Mouse (Mus musculus): ENCODE measurements around the gene Brsk1. TPM values are rescaled to one million over a fixed set of nuclear protein-coding genes. Genes with fewer than 3 reads are reported as not detected.

The Brsk1 gene
- polyA plus RNA-seq, 1 experiment from 2014 or later = 3.6 TPM

DNA sequence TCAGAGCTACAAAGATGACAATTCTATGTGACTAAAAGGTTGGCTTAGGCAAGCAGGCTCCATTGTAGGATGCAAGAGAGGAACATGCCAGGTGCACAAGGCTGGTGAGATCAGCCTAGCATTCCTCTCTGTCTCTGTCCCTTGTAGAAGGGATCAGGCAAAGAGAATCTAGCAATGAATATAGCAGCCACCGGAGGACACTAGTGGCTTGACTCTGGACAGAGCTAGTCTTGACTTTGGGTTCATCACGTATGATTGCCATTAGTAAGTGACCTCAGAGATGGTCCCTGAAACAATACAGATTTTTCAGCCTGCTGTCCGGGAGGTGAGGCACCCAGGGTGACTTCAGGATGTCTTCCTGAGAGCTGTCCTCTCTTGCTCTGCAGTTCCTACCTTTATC lies 22.2 kb downstream of the Brsk1 start:
- 81% methylated on average over 3 of the region's 3 CpGs for WGBS
- Histone ChIP-seq H3K4me3 (replicated peaks) (no peak overlapping the region), H3K4me2 (no peak overlapping the region), H3K27me3 (no peaks in the 10 kb centered on the region), H3K9ac (no peak overlapping the region), H3K9me3 (no peaks in the 10 kb centered on the region), H3K4me1 (no peaks in the 10 kb centered on the region), H3K27ac (no peak overlapping the region), H3K36me3 (replicated peaks) (peaks cover 93% of the 10 kb centered on the region)
- ATAC-seq (ENCODE audit: low FRiP score) = no peak

DNA sequence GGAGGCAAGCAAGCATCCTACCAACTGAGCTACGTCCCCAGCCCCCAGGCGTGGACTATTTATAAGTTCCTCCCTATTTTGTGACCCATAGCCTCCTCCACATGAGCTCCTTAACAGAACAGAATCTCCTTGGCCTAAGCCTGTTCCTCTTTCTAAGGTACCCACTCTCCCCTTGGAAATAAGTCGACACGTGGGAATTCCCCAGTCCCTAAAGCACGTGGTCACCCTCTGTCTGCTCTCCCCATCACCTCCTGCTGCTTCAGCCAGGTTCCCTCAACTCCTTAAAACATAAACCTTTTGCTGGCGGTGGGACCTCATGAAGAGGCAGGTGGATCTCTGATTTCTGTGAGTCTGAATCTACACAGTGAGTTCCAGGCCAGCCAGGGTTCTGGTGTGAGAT lies 26.6 kb downstream of the Brsk1 start:
- no peak overlapping the region for H3K4me3 ChIP-seq (replicated peaks)
- 77% methylated on average over 6 of the region's 6 CpGs for WGBS
- H3K27me3 ChIP-seq = no peaks in the 10 kb centered on the region
- H3K4me2 ChIP-seq = no peak overlapping the region
- no peaks in the 10 kb centered on the region for H3K4me1 ChIP-seq
- no peaks in the 10 kb centered on the region for H3K9me3 ChIP-seq
- H3K27ac ChIP-seq = no peak overlapping the region
- H3K36me3 ChIP-seq (replicated peaks) = peaks cover 52% of the 10 kb centered on the region
- H3K9ac ChIP-seq = no peak overlapping the region
- no peak for ATAC-seq (ENCODE audit: low FRiP score)

DNA sequence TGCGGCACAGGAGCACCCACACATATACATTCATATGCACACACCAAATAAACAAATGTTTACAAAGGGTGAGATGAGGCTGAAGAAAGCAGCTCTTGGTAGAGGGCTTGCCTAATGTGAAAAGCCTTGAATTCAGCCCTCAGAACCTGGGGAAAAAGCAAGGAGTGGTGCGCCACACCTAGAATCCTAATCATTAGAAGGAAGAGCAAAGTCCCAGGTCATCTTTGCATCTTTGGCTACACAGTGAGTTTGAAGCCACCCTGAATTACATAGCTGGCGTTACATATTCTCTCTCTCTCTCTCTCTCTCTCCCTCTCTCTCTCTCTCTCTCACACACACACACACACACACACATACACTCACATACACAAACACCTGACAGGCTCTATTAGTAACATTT lies 28.9 kb downstream of the Brsk1 start:
- peaks cover 29% of the 10 kb centered on the region for H3K36me3 ChIP-seq (replicated peaks)
- no peak overlapping the region for H3K27ac ChIP-seq
- WGBS = 91% methylated on average over 3 of the region's 3 CpGs
- H3K4me3 ChIP-seq (replicated peaks) = no peak overlapping the region
- H3K4me2 ChIP-seq = no peak overlapping the region
- no peaks in the 10 kb centered on the region for H3K27me3 ChIP-seq
- H3K9me3 ChIP-seq = no peaks in the 10 kb centered on the region
- H3K4me1 ChIP-seq = no peaks in the 10 kb centered on the region; the same call in 1 of the 2 replicates
- ATAC-seq (ENCODE audit: low FRiP score) = no peak
- no peak overlapping the region for H3K9ac ChIP-seq

DNA sequence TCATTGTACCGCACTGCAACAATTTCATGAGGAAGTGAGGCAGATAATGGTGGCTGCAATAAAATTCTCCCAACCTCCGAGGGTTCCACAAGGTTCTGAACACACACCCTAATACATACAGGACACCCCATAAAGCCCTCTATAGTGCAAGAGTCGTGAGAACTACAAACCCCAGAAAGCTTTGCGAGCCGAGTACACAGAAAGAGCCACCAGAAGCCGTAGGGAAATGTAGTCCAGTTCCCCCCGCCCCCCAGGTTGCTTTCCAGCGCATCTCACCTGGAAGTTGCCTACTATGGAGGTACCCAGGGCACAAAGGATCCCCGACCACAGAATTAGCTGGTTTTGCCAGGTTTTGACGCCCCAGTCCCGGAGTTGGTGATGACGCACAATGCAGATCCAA lies 33.1 kb downstream of the Brsk1 start:
- Histone ChIP-seq H3K27ac (no peak overlapping the region), H3K9ac (peak overlapping the region; percentile 30; the same call in 1 of the 2 replicates), H3K36me3 (replicated peaks) (no peaks in the 10 kb centered on the region), H3K4me1 (no peaks in the 10 kb centered on the region; the same call in 1 of the 2 replicates), H3K4me3 (replicated peaks) (0 out of 2 replicates have a peak overlapping the region, but pooled peaks have one; percentile 22), H3K9me3 (no peaks in the 10 kb centered on the region), H3K4me2 (peak overlapping the region; percentile 51), H3K27me3 (no peaks in the 10 kb centered on the region)
- WGBS = 35% methylated on average over 12 of the region's 12 CpGs
- ATAC-seq (ENCODE audit: low FRiP score) = 0 out of 2 replicates have a peak, but pooled peaks have one; percentile 27

DNA sequence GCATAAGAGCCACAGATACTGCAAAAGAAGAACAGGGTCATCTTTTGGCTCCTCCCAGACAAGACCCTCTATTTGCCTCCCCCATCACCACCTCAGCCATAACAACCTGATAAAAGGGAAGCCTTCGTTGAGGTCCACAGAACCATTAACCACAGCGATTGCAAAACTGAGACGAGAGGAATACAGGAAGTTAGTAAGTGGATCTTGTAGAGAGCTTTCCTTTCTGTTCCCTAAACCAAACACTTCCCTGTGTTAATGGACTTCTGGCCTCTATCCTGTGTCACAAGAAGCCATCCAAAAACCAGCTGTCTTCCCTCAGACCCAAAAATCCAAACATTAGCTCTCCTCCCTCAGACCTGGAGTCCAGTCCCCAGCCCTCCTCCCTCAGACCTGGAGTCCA lies 34.0 kb downstream of the Brsk1 start:
- no peak for ATAC-seq (ENCODE audit: low FRiP score)
- no peaks in the 10 kb centered on the region; the same call in 1 of the 2 replicates for H3K4me1 ChIP-seq
- WGBS = 98% methylated on average over 3 of the region's 3 CpGs
- H3K9me3 ChIP-seq = no peaks in the 10 kb centered on the region
- no peak overlapping the region for H3K4me2 ChIP-seq
- no peak overlapping the region; the same call in 1 of the 2 replicates for H3K9ac ChIP-seq
- H3K36me3 ChIP-seq (replicated peaks) = no peaks in the 10 kb centered on the region
- no peak overlapping the region for H3K27ac ChIP-seq
- no peaks in the 10 kb centered on the region for H3K27me3 ChIP-seq
- no peak overlapping the region for H3K4me3 ChIP-seq (replicated peaks)

DNA sequence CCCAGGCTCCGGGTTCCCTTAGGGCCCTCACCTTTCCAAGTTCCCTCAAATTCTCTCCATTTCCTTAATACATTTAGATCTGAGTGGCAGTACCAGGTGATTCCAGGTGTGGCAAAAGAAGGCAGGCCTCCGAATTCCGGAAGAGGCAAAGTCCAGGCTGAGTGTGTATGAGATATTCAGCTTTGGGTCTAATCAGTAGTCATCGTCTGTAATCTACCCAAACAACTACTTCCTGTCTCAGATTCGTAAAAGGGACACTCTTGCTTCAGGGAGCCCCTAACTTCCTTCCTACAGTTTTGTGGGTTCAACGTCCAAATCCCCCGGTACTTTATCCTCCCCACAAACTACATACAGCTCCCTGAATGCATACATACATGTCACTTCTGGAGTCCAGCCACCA lies 34.8 kb downstream of the Brsk1 start, which contains the start of gene Tmem150b:
TSS of gene Tmem150b (minus strand) at position 81 of the 400 bp plus-strand sequence.
- no peaks in the 10 kb centered on the region; the same call in 1 of the 2 replicates for H3K4me1 ChIP-seq
- H3K27me3 ChIP-seq = no peaks in the 10 kb centered on the region
- 88% methylated on average over 7 of the region's 7 CpGs for WGBS
- H3K9ac ChIP-seq = no peak within 1 kb of the TSS; the same call in 1 of the 2 replicates
- no peak for ATAC-seq (ENCODE audit: low FRiP score)
- no peak within 1 kb of the TSS for H3K4me2 ChIP-seq
- H3K4me3 ChIP-seq (replicated peaks) = no peak within 1 kb of the TSS
- no peak within 1 kb of the TSS for H3K27ac ChIP-seq
- H3K36me3 ChIP-seq (replicated peaks) = no peaks in the 10 kb centered on the region
- no peaks in the 10 kb centered on the region; the same call in 1 of the 2 replicates for H3K9me3 ChIP-seq

DNA sequence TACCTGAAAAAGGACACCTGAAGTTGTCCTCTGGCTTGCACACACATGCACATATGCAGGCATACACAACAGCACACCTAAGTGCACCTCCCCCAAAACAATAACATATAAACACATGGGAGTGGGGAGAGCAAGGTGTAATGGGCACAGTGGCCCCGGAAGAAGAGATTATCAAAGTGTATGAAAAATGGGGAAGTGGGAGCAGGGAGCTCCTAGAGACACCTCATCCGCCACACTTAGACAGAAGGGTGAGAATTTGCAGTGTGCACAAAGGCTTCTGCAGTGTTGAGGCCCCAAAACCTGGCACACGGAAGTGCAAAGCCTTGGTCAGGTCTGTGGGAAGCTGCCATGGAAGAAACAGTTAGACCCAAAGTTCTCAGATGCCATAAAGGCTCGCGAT lies 40.7 kb downstream of the Brsk1 start:
- no peak for ATAC-seq (ENCODE audit: low FRiP score)
- no peaks in the 10 kb centered on the region for H3K36me3 ChIP-seq (replicated peaks)
- no peaks in the 10 kb centered on the region; the same call in 1 of the 2 replicates for H3K9me3 ChIP-seq
- no peak overlapping the region for H3K27ac ChIP-seq
- H3K4me2 ChIP-seq = no peak overlapping the region
- H3K27me3 ChIP-seq = 0 out of 2 replicates have a peak, but pooled peaks cover 2% of the 10 kb centered on the region
- H3K4me1 ChIP-seq = no peaks in the 10 kb centered on the region
- no peak overlapping the region for H3K9ac ChIP-seq
- 87% methylated on average over 5 of the region's 5 CpGs for WGBS
- no peak overlapping the region for H3K4me3 ChIP-seq (replicated peaks)

DNA sequence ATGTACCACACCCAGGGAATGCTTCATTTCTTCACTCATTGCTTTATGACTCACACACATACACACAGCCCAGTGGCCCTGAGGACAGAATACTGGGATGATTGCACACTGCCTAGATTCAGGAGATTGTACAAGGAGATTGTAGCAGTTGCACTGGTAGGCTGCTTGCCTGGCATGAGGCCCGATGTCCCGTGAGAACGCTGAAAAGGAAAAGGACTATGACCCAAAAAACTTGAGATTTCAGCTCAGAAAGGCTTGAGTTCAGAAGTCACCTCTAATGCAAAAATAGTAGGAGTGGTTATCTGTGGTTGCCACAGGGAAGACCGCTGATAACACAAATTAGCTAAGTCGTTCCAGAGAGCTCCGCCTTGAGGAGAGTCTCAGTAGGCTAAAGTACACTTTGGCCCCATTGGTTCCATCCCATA lies 42.6 kb downstream of the Brsk1 start:
- no peak overlapping the region for H3K9ac ChIP-seq

DNA sequence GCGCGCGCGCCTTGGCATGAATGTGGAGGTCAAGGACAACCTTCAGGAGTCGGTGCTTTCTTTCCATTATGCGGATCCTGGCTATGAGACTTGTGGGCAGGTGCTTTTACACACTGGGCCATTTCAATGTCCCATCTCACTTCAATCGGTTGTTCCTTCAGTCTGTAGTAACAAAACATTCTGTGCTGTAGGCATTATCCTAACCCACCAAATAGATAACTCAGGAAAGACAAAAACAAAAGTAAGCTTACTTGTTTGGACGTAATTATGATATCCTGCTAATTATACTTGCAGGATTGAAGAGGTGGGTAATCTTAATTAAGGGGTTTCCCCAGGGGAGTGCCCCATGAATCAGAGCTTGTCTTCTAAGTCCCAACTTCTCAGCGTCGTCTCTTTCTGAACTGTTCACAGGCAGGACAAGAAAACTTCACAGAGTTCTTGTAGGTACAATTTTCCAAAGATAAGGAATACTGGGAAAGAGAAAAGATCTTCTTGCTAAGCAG lies 48.7 kb downstream of the Brsk1 start:
- peak overlapping the region; percentile 36; the same call in 1 of the 2 replicates for H3K9ac ChIP-seq
- WGBS = 38% methylated on average over 10 of the region's 10 CpGs

More for the DNA sequence above, 42.6 kb downstream of the Brsk1 start:
- Histone ChIP-seq H3K4me2 (no peak overlapping the region), H3K4me3 (replicated peaks) (no peak overlapping the region), H3K4me1 (no peaks in the 10 kb centered on the region), H3K9me3 (no peaks in the 10 kb centered on the region; the same call in 1 of the 2 replicates), H3K27me3 (0 out of 2 replicates have a peak, but pooled peaks cover 2% of the 10 kb centered on the region), H3K27ac (no peak overlapping the region), H3K36me3 (replicated peaks) (no peaks in the 10 kb centered on the region)
- WGBS = 74% methylated on average over 6 of the region's 6 CpGs
- ATAC-seq (ENCODE audit: low FRiP score) = no peak

DNA sequence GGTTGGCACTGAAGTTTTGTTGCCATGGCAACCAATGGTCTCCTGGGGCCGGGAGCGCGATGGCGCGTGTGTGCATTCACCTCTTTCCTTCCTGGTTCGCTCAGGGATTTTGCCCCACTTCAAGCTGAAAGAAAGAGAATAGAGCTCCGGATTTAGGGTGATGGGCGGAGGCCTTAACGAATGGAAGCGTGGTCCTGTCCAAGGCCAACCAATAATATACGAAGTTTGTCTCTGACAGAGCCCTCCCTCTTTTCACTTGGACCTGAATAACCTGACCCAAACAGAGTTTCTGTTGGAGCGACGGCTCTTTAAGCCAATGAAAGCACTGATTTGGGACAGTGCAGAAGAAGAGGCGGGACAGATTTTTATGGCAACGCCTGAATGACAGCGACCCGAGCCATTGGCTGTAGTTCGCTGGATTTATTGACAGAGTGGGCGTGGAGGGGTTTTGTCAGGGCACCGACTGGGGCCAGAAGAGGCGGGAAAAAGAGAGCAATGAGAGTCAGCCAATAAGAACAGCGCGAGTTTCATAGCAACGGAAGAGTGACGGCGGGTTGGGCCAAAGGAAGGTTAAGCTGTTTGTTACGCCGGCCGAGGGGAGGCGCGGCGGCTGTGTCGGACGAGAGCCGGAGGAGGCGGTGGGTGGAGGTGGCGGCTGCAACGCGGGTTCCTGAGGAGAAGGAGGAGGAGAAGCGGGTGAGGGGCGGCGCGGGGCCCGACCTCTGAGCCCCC lies 49.3 kb downstream of the Brsk1 start, which contains the start of gene Kmt5c:
TSS of gene Kmt5c (plus strand) at position 572 of the 732 bp plus-strand sequence.
- Histone ChIP-seq H3K27me3 (no peaks in the 10 kb centered on the region), H3K9me3 (no peaks in the 10 kb centered on the region), H3K27ac (peak within 1 kb of the TSS; percentile 93), H3K4me3 (replicated peaks) (peak within 1 kb of the TSS; percentile 73), H3K9ac (peak within 1 kb of the TSS; percentile 94), H3K4me1 (peaks cover 41% of the 10 kb centered on the region), H3K4me2 (peak within 1 kb of the TSS; percentile 92), H3K36me3 (replicated peaks) (peaks cover 14% of the 10 kb centered on the region)
- peak; percentile 98 for ATAC-seq (ENCODE audit: low FRiP score)
- WGBS = under 1% methylated on average over 42 of the region's 44 CpGs

More for the DNA sequence above, 48.7 kb downstream of the Brsk1 start:
- ATAC-seq (ENCODE audit: low FRiP score) = no peak; the same call in 1 of the 2 replicates
- Histone ChIP-seq H3K9me3 (no peaks in the 10 kb centered on the region), H3K4me2 (peak overlapping the region; percentile 57), H3K27ac (peak overlapping the region; percentile 88), H3K4me1 (peaks cover 41% of the 10 kb centered on the region), H3K36me3 (replicated peaks) (peaks cover 13% of the 10 kb centered on the region), H3K27me3 (no peaks in the 10 kb centered on the region), H3K4me3 (replicated peaks) (peak overlapping the region; percentile 73)

DNA sequence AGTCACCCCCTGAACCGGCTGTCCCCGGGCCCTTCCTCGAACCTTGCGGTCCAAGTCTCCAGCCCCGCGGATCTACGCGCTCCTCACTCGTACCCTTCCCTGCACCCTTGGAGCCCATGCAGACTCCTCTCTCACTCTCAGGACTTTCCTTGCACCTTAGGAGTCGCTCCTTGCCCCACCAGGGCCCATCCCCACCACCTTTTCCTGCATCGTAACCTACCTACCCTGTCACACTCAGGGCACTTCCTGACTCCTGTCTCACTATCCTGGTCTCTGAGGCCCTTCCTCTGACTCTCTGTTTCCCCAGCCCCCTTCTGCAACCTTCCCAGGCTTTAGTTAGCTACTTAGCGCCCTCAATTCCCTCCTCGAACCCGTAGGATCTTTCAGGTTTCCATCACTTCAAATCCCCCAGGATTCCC lies 49.9 kb downstream of the Brsk1 start:
- Histone ChIP-seq H3K4me3 (replicated peaks) (peak overlapping the region; percentile 73), H3K27me3 (no peaks in the 10 kb centered on the region), H3K27ac (peak overlapping the region; percentile 93), H3K4me2 (peak overlapping the region; percentile 92), H3K4me1 (peaks cover 41% of the 10 kb centered on the region), H3K36me3 (replicated peaks) (peaks cover 14% of the 10 kb centered on the region), H3K9ac (peak overlapping the region; percentile 94), H3K9me3 (no peaks in the 10 kb centered on the region)
- ATAC-seq (ENCODE audit: low FRiP score) = peak; percentile 46
- WGBS = under 1% methylated on average over 14 of the region's 14 CpGs

DNA sequence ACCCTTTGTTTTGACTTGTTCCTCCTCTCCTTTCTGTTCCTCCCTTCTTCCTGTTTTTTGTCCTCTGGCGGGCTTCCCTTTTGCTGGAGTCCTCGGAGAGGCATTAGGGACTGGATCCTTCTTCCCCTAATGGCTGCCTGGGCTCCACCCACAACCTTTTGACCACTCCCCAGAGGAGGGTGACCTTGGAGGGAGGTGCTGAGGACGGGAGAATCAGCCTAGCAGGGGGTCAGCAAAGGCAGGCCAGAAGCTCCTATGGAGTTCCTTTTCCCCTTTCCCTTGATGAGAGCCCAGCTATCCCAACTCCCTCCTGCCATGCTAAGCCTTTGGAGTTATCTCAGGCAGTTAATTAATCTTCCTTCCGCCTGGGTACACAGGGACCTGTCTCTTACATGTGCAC lies 50.7 kb downstream of the Brsk1 start:
- ATAC-seq (ENCODE audit: low FRiP score) = no peak
- Histone ChIP-seq H3K4me3 (replicated peaks) (peak overlapping the region; percentile 73), H3K4me2 (peak overlapping the region; percentile 92), H3K27me3 (no peaks in the 10 kb centered on the region), H3K27ac (peak overlapping the region; percentile 93), H3K9ac (peak overlapping the region; percentile 94), H3K36me3 (replicated peaks) (peaks cover 21% of the 10 kb centered on the region), H3K9me3 (no peaks in the 10 kb centered on the region), H3K4me1 (peaks cover 46% of the 10 kb centered on the region)
- WGBS = 1% methylated on average over 4 of the region's 4 CpGs
